Mouse (Mus musculus): ENCODE measurements at regions not wholly inside any gene's neighbourhood (a gene's known extent, or its start where the extent isn't known, plus 50 kb on each side); places are given as distances from the start of the nearest gene placed in this dataset.

- no peak for TF ChIP-seq EP300 (optimal IDR thresholded peaks at IDR 0.05)
- TF ChIP-seq CTCF (IDR thresholded peaks at IDR 0.05; ENCODE audit: low read depth): no peak
Observed at GRCm38 (mm10) chr13:70073655-70074054, 271.5 kb downstream of the Med10 start.

Measured in stomach, postnatal 0 days (tissue).